Mouse (Mus musculus) lung, postnatal 36 days (tissue): ENCODE measurements around the gene Agap3.

Experiments used
- DNase-seq: peaks from one replicate; pipeline ENCODE4 v3.0.0; 2022; ENCODE audit warnings: mixed read lengths

Gene Agap3

GRCm38 (mm10) chr5:24525360-24526189, 73.6 kb downstream of the Agap3 start:
- no peak for DNase-seq

- DNase-seq: no peak
Measured at GRCm38 (mm10) chr5:24526190-24526888, 74.4 kb downstream of the Agap3 start.

- peak; percentile 12 for DNase-seq
Measured at GRCm38 (mm10) chr5:24526889-24527230, 74.9 kb downstream of the Agap3 start, which contains the start of gene Gbx1. TSS of gene Gbx1 (minus strand) at chr5:24527202.

GRCm38 (mm10) chr5:24527780-24528179, 75.8 kb downstream of the Agap3 start:
- no peak for DNase-seq

- peak; percentile 95 for DNase-seq
Measured at GRCm38 (mm10) chr5:24530042-24530689, 78.2 kb downstream of the Agap3 start.

- DNase-seq: no peak
Measured at GRCm38 (mm10) chr5:24533391-24533790, 81.4 kb downstream of the Agap3 start.

GRCm38 (mm10) chr5:24534292-24534691, 82.3 kb downstream of the Agap3 start:
- peak; percentile 26 for DNase-seq

GRCm38 (mm10) chr5:24535731-24536130, 83.8 kb downstream of the Agap3 start:
- DNase-seq: peak; percentile 54

GRCm38 (mm10) chr5:24536511-24536910, 84.5 kb downstream of the Agap3 start:
- no peak for DNase-seq

- no peak for DNase-seq
Measured at GRCm38 (mm10) chr5:24537618-24538017, 85.6 kb downstream of the Agap3 start.

GRCm38 (mm10) chr5:24539571-24540296, 87.8 kb downstream of the Agap3 start:
- DNase-seq: no peak

- peak; percentile 51 for DNase-seq
Measured at GRCm38 (mm10) chr5:24540387-24541143, 88.6 kb downstream of the Agap3 start, which contains the start of gene Asb10. TSS of gene Asb10 (minus strand) at chr5:24540978.

- DNase-seq: no peak
Measured at GRCm38 (mm10) chr5:24541144-24541569, 89.2 kb downstream of the Agap3 start.

GRCm38 (mm10) chr5:24542643-24543042, 90.7 kb downstream of the Agap3 start:
- no peak for DNase-seq

GRCm38 (mm10) chr5:24550598-24551316, 98.8 kb downstream of the Agap3 start:
- peak; percentile 10 for DNase-seq

GRCm38 (mm10) chr5:24551317-24551688, 99.3 kb downstream of the Agap3 start:
- DNase-seq: no peak
